In genomic region chr11:48808737-48809433, GRCm38 (mm10) we compare ENCODE assay signal across 9 mouse cellular contexts. TPM values are rescaled to one million over a fixed set of nuclear protein-coding genes. Genes with fewer than 3 reads are reported as not detected.
A peak's percentile ranks its signal among the peaks of the same experiment; 100 is the strongest.
DNase-seq lines count a peak whose midpoint lies in the region; ATAC-seq and TF ChIP-seq lines count a peak whose summit lies in the region.
"Had no signal": no experiment of that assay in that cellular context is flagged by ENCODE, and none has a peak within 500 bp of the region (broad histone marks: within the 10 kb centered on the region; RNA-seq: fewer than 3 reads in every experiment).

No protein-coding gene starts in this region.

- H3K9ac ChIP-seq in lung, embryonic 14.5 days = no peak overlapping the region
- H3K9ac ChIP-seq in forebrain, embryonic 13.5 days = no peak overlapping the region
- H3K9ac ChIP-seq in midbrain, embryonic 12.5 days (replicated peaks) = no peak overlapping the region

- no peak for TF ChIP-seq CTCF in lung, embryonic 14.5 days (IDR thresholded peaks at IDR 0.05; ENCODE audit: low read depth)

- H3K36me3 ChIP-seq in lung, embryonic 14.5 days (ENCODE audit: insufficient read depth) = peaks cover 97% of the 10 kb centered on the region
- peaks cover 95% of the 10 kb centered on the region for H3K36me3 ChIP-seq in forebrain, embryonic 13.5 days (ENCODE audit: poor library complexity, severe bottlenecking)
- peaks cover 94% of the 10 kb centered on the region for H3K36me3 ChIP-seq in midbrain, embryonic 12.5 days

- H3K27ac ChIP-seq in lung, embryonic 14.5 days (ENCODE audit: low read depth) = no peak overlapping the region
- 0 out of 2 replicates have a peak overlapping the region, but pooled peaks have one; percentile 19 for H3K27ac ChIP-seq in forebrain, embryonic 13.5 days
- peak overlapping the region; percentile 36; the same call in 1 of the 2 replicates for H3K27ac ChIP-seq in midbrain, embryonic 12.5 days (replicated peaks)

- no peak overlapping the region for H3K4me3 ChIP-seq in lung, embryonic 14.5 days (ENCODE audit: low read depth, low read length)
- no peak overlapping the region for H3K4me3 ChIP-seq in forebrain, embryonic 13.5 days
- H3K4me3 ChIP-seq in midbrain, embryonic 12.5 days = no peak overlapping the region
- H3K4me3 ChIP-seq: megakaryocyte, embryonic 14.5 days had no signal

- 58% methylated on average over 16 of the region's 16 CpGs for WGBS in lung, embryonic 14.5 days
- 67% methylated on average over 16 of the region's 16 CpGs for WGBS in forebrain, embryonic 13.5 days
- 71% methylated on average over 16 of the region's 16 CpGs for WGBS in midbrain, embryonic 12.5 days

- no peak for DNase-seq in frontal cortex, postnatal 25 days (ENCODE audit: low spot score in 2 of 2)
- peak; percentile 21 for DNase-seq in lung, embryonic 14.5 days
- DNase-seq in lung, postnatal 36 days = no peak
- DNase-seq in thymus, adult 18-20 months = no peak
- DNase-seq in layer of hippocampus, adult 8-10 months (ENCODE audit: low spot score in 2 of 2) = no peak

- H3K9me3 ChIP-seq in lung, embryonic 14.5 days (ENCODE audit: low read depth, low read length) = no peaks in the 10 kb centered on the region
- no peaks in the 10 kb centered on the region for H3K9me3 ChIP-seq in forebrain, embryonic 13.5 days (replicated peaks)
- H3K9me3 ChIP-seq in midbrain, embryonic 12.5 days = no peaks in the 10 kb centered on the region
- H3K9me3 ChIP-seq: megakaryocyte, embryonic 14.5 days had no signal

- no peak overlapping the region for H3K4me2 ChIP-seq in lung, embryonic 14.5 days
- no peak overlapping the region for H3K4me2 ChIP-seq in forebrain, embryonic 13.5 days
- no peak overlapping the region for H3K4me2 ChIP-seq in midbrain, embryonic 12.5 days (replicated peaks)

- H3K4me1 ChIP-seq in lung, embryonic 14.5 days (ENCODE audit: insufficient read depth) = no peaks in the 10 kb centered on the region
- H3K4me1 ChIP-seq in forebrain, embryonic 13.5 days = no peaks in the 10 kb centered on the region
- H3K4me1 ChIP-seq in midbrain, embryonic 12.5 days = no peaks in the 10 kb centered on the region

- no peaks in the 10 kb centered on the region for H3K27me3 ChIP-seq in lung, embryonic 14.5 days (ENCODE audit: insufficient read depth, low read length)
- no peaks in the 10 kb centered on the region for H3K27me3 ChIP-seq in forebrain, embryonic 13.5 days
- no peaks in the 10 kb centered on the region for H3K27me3 ChIP-seq in midbrain, embryonic 12.5 days
- H3K27me3 ChIP-seq: megakaryocyte, embryonic 14.5 days had no signal

- peak; percentile 44; the same call in 1 of the 2 replicates for ATAC-seq in frontal cortex, adult (ENCODE audit: low TSS enrichment)
- no peak for ATAC-seq in lung, embryonic 14.5 days (ENCODE audit: insufficient read depth)
- no peak for ATAC-seq in forebrain, embryonic 13.5 days
- ATAC-seq in midbrain, embryonic 12.5 days (ENCODE audit: low FRiP score, low read depth) = no peak

RNA-seq across cellular contexts. Expression of gene Trim41, which starts 8.3 kb away (rescaled TPM):
- polyA plus RNA-seq in lung, embryonic 14.5 days (2014; fragmentation: Nextera tagmentation; extraction: Ambion mirVana) = 4.5 and 4.6 TPM in 2 replicates
- polyA plus RNA-seq in forebrain, embryonic 13.5 days (2015; fragmentation: Nextera tagmentation; extraction: Ambion mirVana) = 6.0 and 7.4 TPM in 2 replicates
- polyA plus RNA-seq in midbrain, embryonic 12.5 days (2016; fragmentation: Nextera tagmentation; extraction: Ambion mirVana) = 5.4 and 6.2 TPM in 2 replicates
- 10 to 100 TPM; 45.7 to 73.5 (median 57.9) TPM for total RNA-seq in layer of hippocampus, adult 8-10 months (2022)

RNA-seq across cellular contexts. Expression of gene Rack1, which starts 8.8 kb away (rescaled TPM):
- 935 and 940 TPM in 2 replicates for polyA plus RNA-seq in lung, embryonic 14.5 days (2014; fragmentation: Nextera tagmentation; extraction: Ambion mirVana)
- 585 and 587 TPM in 2 replicates for polyA plus RNA-seq in forebrain, embryonic 13.5 days (2015; fragmentation: Nextera tagmentation; extraction: Ambion mirVana)
- polyA plus RNA-seq in midbrain, embryonic 12.5 days (2016; fragmentation: Nextera tagmentation; extraction: Ambion mirVana) = 503 and 506 TPM in 2 replicates
- 100 to 1,000 TPM; 240 to 284 (median 258) TPM for total RNA-seq in layer of hippocampus, adult 8-10 months (2022)

RNA-seq across cellular contexts. Expression of gene Trim7, which starts 17.1 kb away (rescaled TPM):
- polyA plus RNA-seq in lung, embryonic 14.5 days (2014; fragmentation: Nextera tagmentation; extraction: Ambion mirVana) = 0.55 and 1.4 TPM in 2 replicates
- polyA plus RNA-seq in forebrain, embryonic 13.5 days (2015; fragmentation: Nextera tagmentation; extraction: Ambion mirVana) = 0.71 and 0.80 TPM in 2 replicates
- polyA plus RNA-seq in midbrain, embryonic 12.5 days (2016; fragmentation: Nextera tagmentation; extraction: Ambion mirVana) = 1.3 and 1.4 TPM in 2 replicates
- total RNA-seq in layer of hippocampus, adult 8-10 months (2022) = 1 to 10 TPM; 2.2 to 3.4 (median 3.1) TPM

RNA-seq across cellular contexts. Expression of gene Gm12184, which starts 17.6 kb away (rescaled TPM):
- polyA plus RNA-seq in lung, embryonic 14.5 days (2014; fragmentation: Nextera tagmentation; extraction: Ambion mirVana) = 11.3 and 11.8 TPM in 2 replicates
- polyA plus RNA-seq in forebrain, embryonic 13.5 days (2015; fragmentation: Nextera tagmentation; extraction: Ambion mirVana) = 4.2 and 5.2 TPM in 2 replicates
- polyA plus RNA-seq in midbrain, embryonic 12.5 days (2016; fragmentation: Nextera tagmentation; extraction: Ambion mirVana) = 7.6 and 8.3 TPM in 2 replicates
- total RNA-seq in layer of hippocampus, adult 8-10 months (2022) = 1 to 10 TPM in 2 of 4 experiments, under 1 TPM in 2; 0.40 to 3.0 (median 1.0) TPM
